Mouse (Mus musculus) bone marrow, adult 2 months (tissue): Measurements from ENCODE around the gene Rmnd5a.

Experiments used
- CTCF ChIP-seq: fragments of 200-500 bp; IDR thresholded peaks from 2 replicates; pipeline ENCODE4 v1.5.1; 2011; ENCODE audit warnings: low read length, control low read depth; ENCODE audit not compliant: control insufficient read depth, insufficient read depth
- POLR2A ChIP-seq: fragments of 200-500 bp; IDR thresholded peaks from 2 replicates; pipeline ENCODE4 v1.6.1; 2011; ENCODE audit warnings: low read depth, mild to moderate bottlenecking, control low read depth, low read length, borderline replicate concordance; ENCODE audit not compliant: control insufficient read depth

DNA sequence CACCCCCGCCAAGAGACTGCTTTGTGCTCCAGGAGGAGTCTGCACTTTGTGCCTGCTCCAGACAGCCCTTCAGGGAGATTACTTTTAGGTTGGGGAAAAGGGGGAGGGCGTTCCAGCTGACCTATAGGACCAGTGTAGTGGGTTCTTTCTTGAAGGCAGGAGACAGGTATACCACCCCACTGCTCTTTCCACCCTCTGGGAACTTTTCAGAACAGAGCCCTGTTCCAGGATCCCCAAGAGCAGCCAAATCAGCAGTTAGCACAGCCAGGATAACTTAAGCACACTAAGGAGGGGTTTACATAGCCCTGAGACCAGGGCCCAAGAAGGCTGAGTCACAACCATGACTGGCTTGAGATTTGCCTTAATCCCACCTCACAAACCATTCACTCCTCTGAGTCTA lies 65.5 kb downstream of the Rmnd5a start:
- TF ChIP-seq CTCF (no peak), POLR2A (no peak)
